Mouse (Mus musculus) adrenal gland, postnatal 25 days (tissue): Measurements from ENCODE around the gene Tagln3. TPM values are rescaled to one million over a fixed set of nuclear protein-coding genes. Genes with fewer than 3 reads are reported as not detected.

Source experiments
- total RNA-seq: library from RNA; stranded (reverse); gene quantifications from 2 replicates; pipeline ENCODE4 v1.2.3, GENCODE M21; 2021

Gene Tagln3
- total RNA-seq, 1 experiment from 2014 or later: 5.0 TPM

Other genes with a start within 250 kb of the Tagln3 start
- gene Gm609, start 231.6 kb downstream of the Tagln3 start, total RNA-seq: not detected in 2 replicates
- gene Gm17783, start 192.6 kb downstream of the Tagln3 start, total RNA-seq: not detected in 2 replicates
- gene Slc9c1, start 189.3 kb downstream of the Tagln3 start, total RNA-seq: not detected in 2 replicates
- not detected in 2 replicates for gene Gcsam, start 114.2 kb downstream of the Tagln3 start, total RNA-seq
- gene BC016579, start 70.5 kb downstream of the Tagln3 start, total RNA-seq: 0.15 TPM in 1 of 2 replicates, not detected in the other
- 0.21 TPM in 1 of 2 replicates, not detected in the other for gene Tmprss7, start 30.9 kb downstream of the Tagln3 start, total RNA-seq
- gene Abhd10, start 18.3 kb upstream of the Tagln3 start, total RNA-seq: 23.3 and 30.0 TPM in 2 replicates
- 52.2 and 68.2 TPM in 2 replicates for gene Phldb2, start 229.0 kb upstream of the Tagln3 start, total RNA-seq